Mouse (Mus musculus): ENCODE measurements around the gene Rtn1. TPM values are rescaled to one million over a fixed set of nuclear protein-coding genes. Genes with fewer than 3 reads are reported as not detected.

The Rtn1 gene
- total RNA-seq (2014; fragmentation: Nextera tagmentation) (not detected in 2 replicates), total RNA-seq (2017) (not detected in 2 replicates)

DNA sequence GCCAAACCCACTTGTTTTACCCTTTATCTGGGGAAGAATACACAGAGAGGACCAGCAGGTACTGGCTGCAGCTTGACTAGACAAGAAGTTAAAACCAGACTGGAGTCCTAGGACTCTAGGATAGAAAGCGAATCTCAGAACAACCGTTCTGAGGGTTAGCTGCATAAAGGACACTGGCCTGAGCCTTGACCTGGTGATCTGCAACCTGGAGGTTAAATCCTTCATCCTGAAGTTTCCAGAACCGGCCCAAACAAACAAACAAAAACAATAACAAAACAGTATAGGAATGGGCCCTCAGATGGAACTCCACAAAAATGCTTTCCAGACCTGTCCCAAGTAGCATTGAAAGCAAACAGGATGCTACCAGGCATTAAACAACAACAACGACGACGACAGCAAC is at the start of gene Rtn1:
Gene Rtn1, minus strand, starts transcription at position 101 of the 400 bp plus-strand sequence.
- ATAC-seq (replicated peaks; ENCODE audit: low FRiP score, low TSS enrichment, poor library complexity, severe bottlenecking): no peak

DNA sequence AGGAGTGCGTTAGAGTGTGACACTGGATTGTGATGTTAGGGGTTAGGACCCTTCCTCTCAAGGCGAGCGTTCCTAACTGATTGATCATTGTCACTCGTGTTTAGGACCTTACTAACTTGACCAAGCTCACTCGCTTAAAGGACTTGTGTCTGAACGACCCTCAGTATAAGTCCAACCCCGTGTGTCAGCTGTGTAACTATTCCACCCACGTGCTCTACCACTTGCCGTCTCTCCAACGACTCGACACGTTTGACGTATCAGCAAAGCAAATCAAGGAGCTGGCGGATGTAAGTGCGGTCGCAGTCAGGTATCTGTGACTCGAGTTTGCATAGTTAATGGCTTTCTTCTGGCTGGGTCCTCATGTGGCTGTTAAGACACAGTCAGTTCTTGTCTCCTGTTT is 45.1 kb upstream of the Rtn1 start:
- no peak for ATAC-seq (replicated peaks; ENCODE audit: low FRiP score, low TSS enrichment, poor library complexity, severe bottlenecking)

DNA sequence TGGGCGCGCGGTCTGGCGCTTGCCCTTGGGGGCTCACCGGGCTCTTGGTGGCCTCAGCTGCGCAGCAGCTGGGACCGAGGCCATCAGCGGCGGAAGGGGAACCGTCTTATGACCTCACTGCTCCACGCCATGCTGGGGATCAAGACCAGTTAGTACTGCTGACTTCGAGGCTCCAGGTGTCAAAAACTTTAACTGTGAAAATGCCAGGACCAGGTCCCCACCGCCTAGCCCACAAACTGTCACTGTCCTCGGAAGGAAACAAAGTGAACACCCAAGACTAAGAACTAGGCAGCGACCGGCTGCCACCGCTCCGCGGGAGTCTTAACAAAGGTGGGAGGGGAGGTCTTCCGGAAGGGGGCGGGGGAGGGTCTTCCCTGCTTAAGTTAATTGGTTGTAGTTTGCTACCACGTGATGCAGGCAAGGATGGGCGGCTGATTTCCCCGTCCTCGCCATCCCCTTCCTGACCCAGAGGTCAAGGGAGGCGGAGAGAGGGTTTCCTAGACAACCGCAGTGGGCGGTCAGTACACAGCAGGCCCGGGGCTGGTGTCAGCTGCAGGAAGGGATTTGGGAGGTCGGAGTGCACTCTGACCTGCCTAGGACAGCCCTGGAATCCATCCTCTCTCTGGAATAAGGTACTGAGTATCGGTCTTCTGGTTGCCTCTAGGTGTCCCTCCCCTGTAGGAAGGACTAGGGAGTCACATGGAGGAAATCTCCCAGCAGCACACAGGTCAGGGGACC is 33.2 kb upstream of the Rtn1 start, which contains the start of gene Lrrc9:
Gene Lrrc9, plus strand, starts transcription at position 28 of the 738 bp plus-strand sequence.
- ATAC-seq (replicated peaks; ENCODE audit: low FRiP score, low TSS enrichment, poor library complexity, severe bottlenecking): peak; percentile 34

DNA sequence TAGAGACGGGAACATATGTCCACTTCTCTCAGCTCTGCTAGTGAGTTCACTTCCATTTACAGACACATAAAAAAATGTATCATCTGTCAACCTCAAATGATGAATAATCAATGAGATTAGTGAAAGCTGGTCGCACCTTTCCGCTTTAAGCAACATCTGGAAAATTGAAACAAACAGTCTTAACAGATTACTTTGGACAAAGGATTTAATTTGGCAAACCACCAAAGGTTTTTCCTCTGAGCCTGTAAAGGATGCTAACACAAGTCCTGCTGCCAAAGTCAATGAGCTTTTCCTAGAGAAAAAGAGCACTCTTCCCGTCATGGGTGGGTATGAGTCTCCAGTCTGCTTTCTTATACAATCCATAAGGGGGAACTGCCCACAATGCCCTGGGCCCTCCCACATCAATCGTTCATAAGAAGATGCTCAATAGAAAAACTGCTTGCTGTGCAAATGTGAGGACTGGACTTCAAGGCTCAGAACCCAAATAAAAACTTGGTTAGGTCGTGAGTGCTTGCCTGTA is 30.2 kb upstream of the Rtn1 start:
- no peak for ATAC-seq (replicated peaks; ENCODE audit: low FRiP score, low TSS enrichment, poor library complexity, severe bottlenecking)

DNA sequence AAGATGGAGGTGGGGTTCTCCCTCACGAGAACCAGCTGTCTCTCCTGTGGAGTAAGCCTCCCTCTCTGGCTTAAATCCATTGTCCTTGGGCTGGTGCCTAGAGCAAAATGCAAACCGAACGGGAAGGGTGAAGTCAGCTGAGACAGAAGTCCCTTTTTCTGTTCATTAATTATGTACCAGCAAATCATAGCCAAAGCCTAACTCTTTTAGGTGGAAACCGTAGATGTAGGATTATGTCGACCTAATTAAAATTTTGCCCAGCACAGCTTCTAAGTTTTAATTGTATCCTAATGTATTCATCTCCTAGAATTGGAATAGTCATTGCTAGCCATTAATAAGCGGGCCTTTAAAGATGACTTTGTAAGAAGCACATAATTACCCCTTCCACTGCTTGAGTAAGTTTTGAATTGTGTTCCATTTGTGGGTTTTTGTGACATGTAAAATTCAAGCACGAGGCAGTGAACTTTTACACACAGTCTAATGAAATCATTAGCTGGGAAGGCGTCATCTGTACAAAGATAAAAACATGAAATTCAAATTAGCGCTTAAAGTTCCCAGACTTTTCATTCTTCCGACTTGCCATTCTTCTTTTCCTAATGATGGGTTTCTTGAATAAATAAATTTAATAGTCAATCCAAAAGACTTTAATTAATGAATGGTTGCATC is 29.0 kb upstream of the Rtn1 start:
- no peak for ATAC-seq (replicated peaks; ENCODE audit: low FRiP score, low TSS enrichment, poor library complexity, severe bottlenecking)

DNA sequence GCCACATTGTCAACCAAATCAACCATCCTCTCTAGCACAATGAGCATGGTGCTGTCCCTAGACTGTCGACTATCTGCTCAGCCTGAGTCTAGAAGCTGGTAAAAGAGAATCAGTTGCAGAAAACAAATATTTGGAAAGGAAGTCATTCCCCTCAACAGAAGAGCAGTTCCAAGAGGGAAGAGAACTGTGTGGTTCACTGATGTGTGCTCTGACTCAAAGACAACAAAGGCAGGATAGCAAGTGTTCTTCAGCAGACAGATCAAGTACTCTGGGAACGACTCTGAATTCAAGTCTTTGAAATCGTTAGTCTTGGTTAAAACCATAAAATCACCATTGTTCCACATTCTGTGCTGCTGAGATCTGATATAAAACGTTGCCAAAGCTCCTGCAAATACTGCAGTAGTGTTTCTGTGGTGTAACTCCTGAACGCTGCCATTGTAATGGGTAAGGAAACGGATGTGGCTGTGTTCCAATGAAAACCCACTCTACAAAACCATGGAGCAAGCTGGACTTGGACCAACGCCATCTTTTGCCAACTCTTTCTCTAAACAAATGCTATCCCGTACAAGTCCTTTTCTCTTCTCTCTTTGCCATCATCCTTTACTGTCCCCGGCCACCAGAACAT is 24.5 kb upstream of the Rtn1 start:
- ATAC-seq (replicated peaks; ENCODE audit: low FRiP score, low TSS enrichment, poor library complexity, severe bottlenecking): no peak

DNA sequence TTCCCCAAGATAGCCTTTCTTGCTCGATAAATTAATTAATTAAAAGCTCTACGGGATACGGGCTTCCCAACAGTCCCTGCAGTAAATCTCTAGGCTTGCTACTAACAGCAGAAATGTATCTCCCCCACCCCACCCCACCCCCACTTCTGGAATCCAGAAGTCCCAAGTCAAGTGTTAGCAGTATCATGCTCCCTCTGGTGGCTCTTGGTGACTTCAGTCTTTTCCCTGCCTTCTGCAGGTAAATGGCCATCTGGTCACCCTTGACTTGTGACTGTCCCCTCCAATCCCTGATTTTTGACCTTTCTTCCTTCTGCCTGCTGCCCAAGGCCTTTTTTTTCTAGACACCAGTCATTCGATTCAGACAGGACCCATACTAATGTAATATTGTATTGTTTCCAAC is 23.4 kb upstream of the Rtn1 start:
- ATAC-seq (replicated peaks; ENCODE audit: low FRiP score, low TSS enrichment, poor library complexity, severe bottlenecking): no peak

DNA sequence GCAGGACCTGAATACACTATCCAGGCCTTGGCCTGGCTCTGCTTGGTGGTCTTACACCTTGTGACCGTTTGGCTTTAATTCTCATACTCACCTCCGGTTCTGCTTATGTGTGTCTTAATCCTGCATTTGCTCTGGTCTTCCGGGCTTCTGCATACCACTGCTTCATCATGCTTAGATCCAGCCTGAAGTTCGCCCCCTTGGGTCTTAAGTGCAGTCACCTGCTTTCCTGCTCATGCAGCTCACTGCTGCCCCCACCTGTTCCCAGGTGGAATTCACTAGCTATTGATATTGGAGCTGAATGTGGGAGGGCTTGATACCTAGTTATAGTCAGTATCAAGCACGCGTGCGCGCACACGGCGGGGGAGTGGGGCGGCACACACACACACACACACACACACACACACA is 18.9 kb upstream of the Rtn1 start:
- peak; percentile 70 for ATAC-seq (replicated peaks; ENCODE audit: low FRiP score, low TSS enrichment, poor library complexity, severe bottlenecking)

DNA sequence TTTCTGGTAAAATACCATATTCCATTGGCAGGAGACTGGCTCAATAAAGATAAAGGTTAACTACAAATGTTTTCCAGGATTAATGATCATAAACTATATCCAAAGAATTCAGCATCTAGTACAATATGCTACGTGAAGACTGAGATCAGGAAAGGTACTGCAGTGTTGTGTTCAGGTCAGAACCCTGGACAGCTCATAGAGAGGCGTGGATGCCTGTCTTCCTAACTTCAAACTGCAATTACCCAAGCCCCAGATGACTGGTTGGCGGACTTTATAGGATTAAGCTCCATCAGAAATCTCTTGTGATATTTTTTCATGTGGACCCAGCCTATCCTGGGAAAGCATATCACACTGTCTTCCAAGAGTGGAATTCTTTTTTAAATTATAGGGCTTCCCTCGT is 13.8 kb upstream of the Rtn1 start:
- no peak for ATAC-seq (replicated peaks; ENCODE audit: low FRiP score, low TSS enrichment, poor library complexity, severe bottlenecking)

DNA sequence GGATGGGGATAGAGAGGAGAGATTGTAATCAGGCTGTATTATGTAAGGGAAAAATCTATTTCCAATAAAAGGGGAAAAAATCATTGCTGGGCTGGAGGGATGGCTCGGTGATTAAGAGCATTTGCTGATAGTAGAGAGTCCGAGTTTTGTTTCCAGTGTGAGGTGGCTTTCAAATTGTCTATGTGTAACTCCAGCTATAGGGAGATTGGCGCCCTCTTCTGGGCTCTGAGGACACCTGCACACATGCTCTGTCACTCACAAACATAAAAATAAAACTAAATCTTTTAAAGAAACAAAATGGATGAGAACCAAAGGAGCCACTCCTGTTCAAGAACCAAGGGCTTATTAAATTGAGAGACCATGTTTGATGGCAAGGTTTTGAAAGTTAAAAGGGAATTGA is 8.9 kb upstream of the Rtn1 start:
- no peak for ATAC-seq (replicated peaks; ENCODE audit: low FRiP score, low TSS enrichment, poor library complexity, severe bottlenecking)

DNA sequence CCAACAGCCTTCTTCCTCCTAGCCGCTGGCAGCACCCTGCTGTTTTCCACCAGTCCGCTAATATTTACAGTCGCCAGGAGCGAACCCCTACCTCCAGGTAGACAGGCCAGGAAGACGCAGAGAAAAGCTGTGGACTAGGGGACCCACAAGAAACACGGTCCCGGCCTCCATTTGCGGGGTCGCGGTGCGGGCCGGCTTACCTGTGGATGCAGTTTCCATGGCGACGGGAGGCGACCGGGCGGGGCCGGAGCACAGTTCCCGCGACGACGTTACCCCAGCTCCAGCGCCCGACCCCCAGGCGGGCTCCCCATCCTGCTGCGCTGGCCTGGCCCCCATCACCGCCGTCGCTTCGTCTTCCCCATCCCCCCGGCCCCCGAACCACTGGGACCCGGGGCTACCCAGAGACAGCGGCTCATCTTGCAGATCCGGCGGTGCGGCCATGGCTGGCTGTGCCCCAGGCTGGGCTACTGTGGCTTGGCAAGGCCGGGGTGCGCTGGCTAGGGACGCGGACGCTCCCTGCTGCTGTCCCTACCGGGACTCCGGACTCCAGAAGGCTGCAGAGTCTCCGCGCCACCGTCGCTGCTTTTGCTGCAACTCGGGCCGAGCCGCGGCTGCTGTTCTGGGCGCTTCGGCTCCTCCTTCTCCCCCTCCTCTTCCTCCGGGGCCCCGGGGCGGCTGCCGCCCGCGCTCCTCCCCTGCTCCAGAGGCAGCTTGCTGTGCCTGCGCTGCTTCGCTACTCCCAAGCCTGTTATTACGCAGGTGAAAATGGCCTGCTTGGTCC is 553 bp downstream of the Rtn1 start:
- ATAC-seq (replicated peaks; ENCODE audit: low FRiP score, low TSS enrichment, poor library complexity, severe bottlenecking): 0 out of 2 replicates have a peak, but pooled peaks have one; percentile 22

DNA sequence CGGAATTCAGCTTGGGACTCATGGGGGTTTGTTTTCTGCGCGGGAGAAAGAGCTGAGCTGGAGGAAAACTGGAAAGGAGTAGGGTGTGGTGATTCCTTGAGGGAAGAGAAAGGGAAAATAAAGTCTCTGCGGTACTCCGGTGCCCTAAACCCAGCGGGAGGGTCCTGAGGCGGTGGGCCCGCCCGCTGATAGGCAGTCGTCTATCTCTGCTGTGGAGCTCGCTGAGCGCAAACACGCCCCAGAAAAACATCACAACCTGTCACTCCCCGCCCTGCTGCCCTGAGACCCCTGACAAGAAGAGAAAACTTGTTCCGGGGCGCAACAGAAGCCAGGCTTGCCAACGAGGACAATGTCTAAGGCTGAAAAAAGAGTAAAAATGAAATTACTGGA is 1.1 kb downstream of the Rtn1 start:
- no peak for ATAC-seq (replicated peaks; ENCODE audit: low FRiP score, low TSS enrichment, poor library complexity, severe bottlenecking)

DNA sequence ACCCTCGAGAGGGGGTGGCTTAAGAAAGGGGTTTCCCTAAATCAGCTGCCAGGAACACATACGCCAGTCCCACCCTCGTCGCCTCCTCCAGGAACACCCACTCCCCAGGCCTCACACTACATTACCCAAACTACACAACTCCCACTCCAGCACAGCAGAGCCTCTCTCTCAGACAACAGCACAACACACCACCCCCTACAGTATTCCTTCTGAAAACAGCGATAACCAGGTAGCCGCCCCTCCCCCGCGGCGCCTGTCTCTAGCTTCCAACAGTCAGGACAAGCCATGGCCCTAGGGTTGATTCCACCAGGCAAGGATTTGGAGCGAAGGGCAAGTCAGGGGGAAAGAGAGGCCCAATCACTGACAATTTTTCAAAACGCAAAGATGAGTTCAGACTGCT is 1.7 kb downstream of the Rtn1 start:
- no peak for ATAC-seq (replicated peaks; ENCODE audit: low FRiP score, low TSS enrichment, poor library complexity, severe bottlenecking)

DNA sequence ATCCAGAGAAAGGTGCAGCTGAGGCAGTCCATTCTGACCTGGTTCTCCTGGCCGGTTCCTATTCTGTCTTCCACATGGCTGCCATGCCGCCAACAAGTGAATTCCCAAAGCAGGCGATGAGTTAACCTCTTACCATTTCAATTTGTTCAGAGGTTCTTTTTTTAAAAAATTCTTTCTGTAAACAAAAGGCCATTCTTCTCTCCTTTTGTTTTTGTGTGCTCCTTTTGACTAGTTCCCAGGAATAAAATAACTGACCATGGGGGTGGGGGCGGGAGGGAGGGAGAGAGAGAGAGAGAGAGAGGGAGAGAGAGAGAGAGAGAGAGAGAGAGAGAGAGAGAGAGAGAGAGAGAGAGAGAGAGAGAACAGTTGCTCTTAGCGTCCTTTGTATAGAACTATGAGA is 3.8 kb downstream of the Rtn1 start:
- no peak for ATAC-seq (replicated peaks; ENCODE audit: low FRiP score, low TSS enrichment, poor library complexity, severe bottlenecking)

DNA sequence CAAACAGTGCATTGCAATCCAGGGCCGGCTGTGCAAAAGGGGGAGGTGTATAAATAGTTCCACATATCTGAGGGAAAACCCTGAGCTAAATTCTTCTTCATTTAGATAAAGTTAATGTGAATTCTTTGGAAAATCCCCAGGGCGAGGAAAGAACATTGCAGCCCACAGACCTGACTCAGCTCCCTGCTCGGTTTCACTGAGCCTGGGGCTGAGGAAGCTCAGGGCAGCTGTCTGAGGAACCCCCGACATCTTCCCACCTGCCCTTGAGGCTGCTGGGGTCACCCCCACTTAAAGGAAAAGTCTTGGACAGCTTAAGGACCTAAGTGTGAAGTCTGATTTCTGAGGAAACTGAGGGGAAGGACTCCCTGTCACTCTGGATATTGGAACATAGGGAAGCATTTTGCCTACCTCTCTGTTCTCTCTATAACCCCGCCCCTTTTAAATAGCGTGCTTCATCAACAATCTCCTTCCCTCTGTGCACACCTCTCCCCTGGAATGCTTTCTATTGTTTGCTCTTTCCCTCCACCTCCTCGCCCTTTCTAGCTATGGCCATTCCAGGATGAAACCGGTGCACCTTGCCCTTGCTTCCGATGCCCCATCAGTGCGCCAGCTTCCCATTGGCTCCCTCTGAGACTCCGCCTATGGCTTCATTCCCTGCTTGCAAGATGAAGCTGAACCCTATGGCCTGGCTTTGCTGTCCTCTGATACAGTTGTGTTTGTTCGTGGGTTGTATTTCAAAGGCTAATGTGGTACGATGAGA is 15.6 kb downstream of the Rtn1 start:
- no peak for ATAC-seq (replicated peaks; ENCODE audit: low FRiP score, low TSS enrichment, poor library complexity, severe bottlenecking)

DNA sequence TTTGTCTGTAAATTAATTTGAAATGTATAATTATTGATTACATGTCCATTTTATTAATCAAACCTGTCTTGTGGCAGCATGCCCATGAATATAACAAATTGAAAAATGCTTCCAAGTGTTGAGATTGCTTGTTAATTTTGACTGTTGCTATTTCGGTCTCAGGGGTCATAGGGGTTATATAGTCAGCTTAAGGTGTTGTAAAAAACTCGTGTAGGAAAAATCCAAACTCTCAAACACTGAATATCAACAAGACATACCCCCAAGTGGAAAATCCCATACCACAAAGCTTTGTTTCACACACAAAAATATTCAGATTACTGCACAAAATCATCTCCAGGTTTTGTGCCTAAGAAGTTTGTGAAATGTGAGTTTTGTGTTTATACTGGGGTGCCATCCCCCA is 18.5 kb downstream of the Rtn1 start:
- ATAC-seq (replicated peaks; ENCODE audit: low FRiP score, low TSS enrichment, poor library complexity, severe bottlenecking): no peak

DNA sequence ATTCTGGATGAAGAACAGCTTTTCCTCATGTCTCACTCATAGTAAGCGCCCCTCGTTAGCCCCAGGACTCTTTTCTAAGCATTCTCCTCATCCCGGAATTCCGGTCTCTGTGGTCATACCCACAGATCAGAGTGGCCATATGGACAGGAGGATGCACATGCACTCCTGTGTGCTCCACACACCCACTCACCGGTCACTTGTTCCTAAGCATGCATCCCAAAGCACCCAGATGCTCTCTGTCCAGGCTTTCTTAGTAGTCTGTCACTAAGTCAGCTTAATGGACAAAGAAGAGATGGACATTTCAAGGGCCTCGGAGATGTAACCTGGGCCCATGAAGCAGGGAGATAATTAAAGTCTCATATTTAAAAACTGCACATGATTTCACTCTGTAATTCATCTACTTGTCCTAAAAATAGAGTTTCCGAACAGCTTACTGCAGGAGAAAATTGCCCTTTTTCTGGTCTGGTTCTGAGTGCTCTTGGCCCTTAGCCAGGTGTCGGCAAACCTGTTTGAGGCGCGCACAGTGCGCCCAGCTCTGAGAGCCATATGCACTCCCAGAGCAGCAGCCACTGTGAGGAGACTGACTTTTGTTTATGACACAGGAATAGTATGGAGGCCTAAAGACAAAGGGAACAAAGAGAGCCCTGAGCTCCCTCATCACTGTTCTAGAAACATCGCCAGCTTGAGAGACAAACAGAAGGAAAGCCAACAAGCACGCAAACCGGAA is 19.3 kb downstream of the Rtn1 start:
- no peak for ATAC-seq (replicated peaks; ENCODE audit: low FRiP score, low TSS enrichment, poor library complexity, severe bottlenecking)

DNA sequence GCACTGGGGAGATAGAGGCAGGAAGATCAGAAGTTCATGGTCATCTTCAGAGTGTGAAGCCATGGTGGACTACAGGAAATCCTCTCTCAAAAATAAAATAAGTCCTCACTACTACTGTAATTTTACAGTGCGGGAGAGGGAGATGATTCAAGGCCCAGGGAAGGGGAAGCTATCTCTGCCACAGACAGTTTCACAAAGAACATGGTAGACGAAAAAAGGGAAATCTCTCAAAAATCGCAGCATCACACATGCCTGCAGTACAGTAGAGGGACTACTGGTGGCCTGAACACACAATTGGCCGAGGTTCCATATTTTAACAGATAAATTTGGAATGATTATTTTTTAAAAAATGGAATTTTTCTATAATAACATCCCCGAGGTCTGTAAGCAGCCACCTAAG is 20.0 kb downstream of the Rtn1 start:
- ATAC-seq (replicated peaks; ENCODE audit: low FRiP score, low TSS enrichment, poor library complexity, severe bottlenecking): no peak
